Mouse (Mus musculus) layer of hippocampus, postnatal 14 days (tissue): ENCODE data around the gene Ak4. TPM values are rescaled to one million over a fixed set of nuclear protein-coding genes. Genes with fewer than 3 reads are reported as not detected.
A peak's percentile ranks its signal among the peaks of the same experiment; 100 is the strongest.
"Not testable (repeated sequence)": the region's sequence is repeated elsewhere in the genome, so short reads cannot be mapped to it uniquely, and the experiment has no call there.

ENCODE experiments used
- DNase-seq, 2 experiments: peaks; one replicate each; pipeline ENCODE4 v3.0.0; 2021 to 2022; ENCODE audit warnings: low spot score in 2 of 2, mixed read lengths in 1 of 2
- long read RNA-seq, 2 experiments: library from polyadenylated mRNA; stranded (forward); transcript quantifications; one replicate each; pipeline ENCODE4 v2.0.0; 2021
- total RNA-seq, 2 experiments: library from RNA; stranded (reverse); gene quantifications; 2 replicates each; pipeline ENCODE4 v1.2.3; 2021

Ak4 gene
- total RNA-seq = 10 to 100 TPM; 50.0 to 61.6 TPM
- long read RNA-seq, experiment 1, full-length matches to known transcripts = 7 of 21 reads
- long read RNA-seq, experiment 1, partial matches to known transcripts = 8 of 21 reads
- long read RNA-seq, experiment 1, other reads (novel, unspliced or antisense) = 6 of 21 reads
- long read RNA-seq, experiment 2, full-length matches to known transcripts = 12 of 33 reads
- long read RNA-seq, experiment 2, partial matches to known transcripts = 12 of 33 reads
- long read RNA-seq, experiment 2, other reads (novel, unspliced or antisense) = 9 of 33 reads

DNA sequence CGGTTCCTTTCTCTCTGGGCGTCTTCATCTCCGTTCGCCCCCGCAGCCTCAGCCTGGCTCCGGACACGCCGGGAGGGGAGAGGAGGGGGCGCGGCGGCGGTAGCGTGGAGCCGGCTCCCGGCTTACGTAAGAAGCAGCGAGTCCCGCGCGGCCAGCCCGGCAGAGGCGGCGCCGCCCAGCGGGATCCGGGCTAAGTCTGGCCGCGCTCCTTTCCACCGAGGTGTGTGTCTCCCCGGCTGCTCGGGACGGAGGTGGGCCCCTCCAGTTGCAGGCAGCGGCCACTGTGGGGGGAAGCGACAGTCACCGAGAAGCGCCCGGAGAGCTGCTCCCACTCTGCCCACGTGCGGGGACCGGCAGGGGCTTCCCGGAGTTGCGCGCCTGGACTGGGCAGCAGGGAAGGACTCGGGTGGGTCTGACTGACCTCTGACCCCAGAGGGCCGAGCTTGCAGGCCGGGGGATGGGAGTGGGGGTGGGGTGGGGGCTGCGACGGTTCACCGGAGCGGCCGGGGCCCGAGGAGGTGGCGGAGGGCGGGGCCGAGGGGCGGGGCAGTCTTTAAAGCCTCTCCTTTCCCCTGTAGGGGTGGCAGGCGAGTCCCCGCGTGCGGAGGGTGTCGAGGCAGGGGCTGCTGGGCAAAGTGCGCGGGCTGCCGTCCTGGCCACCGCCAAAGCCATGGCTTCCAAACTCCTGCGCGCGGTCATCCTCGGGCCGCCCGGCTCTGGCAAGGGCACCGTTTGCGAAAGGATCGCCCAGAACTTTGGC is at the start of gene Ak4:
Gene Ak4, plus strand, starts transcription at position 127 of the 760 bp plus-strand sequence.
- peak in 1 of 2 experiments; percentile 36 for DNase-seq

- DNase-seq = no peak
Observed at GRCm38 (mm10) chr4:101369738-101370275, 49.3 kb upstream of the Ak4 start.

GRCm38 (mm10) chr4:101372283-101372682 is 46.8 kb upstream of the Ak4 start:
- DNase-seq = no peak

GRCm38 (mm10) chr4:101372751-101373150 is 46.3 kb upstream of the Ak4 start:
- DNase-seq = no peak

- DNase-seq = no peak
Observed at GRCm38 (mm10) chr4:101374104-101374503, 45.0 kb upstream of the Ak4 start.

DNA sequence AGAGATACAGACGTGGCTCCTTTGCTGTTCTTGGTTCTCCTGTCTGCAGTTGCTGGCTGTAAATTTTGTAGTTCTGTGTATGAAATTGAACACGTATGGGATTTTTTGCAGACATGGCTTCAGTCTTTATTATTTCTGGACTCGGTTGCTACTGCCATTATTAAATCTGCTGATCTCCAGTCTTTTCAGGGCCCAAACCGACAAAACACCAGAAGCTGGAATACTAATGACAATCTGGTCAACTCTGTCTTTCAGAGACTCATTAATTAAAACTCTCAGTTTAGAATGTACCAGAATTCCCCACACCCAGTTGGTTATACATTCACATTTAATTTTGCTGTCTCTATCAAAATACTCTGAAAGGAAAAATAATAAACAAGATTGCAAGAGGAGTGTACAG is 42.2 kb upstream of the Ak4 start:
- peak; percentile 26 to 78 for DNase-seq

DNA sequence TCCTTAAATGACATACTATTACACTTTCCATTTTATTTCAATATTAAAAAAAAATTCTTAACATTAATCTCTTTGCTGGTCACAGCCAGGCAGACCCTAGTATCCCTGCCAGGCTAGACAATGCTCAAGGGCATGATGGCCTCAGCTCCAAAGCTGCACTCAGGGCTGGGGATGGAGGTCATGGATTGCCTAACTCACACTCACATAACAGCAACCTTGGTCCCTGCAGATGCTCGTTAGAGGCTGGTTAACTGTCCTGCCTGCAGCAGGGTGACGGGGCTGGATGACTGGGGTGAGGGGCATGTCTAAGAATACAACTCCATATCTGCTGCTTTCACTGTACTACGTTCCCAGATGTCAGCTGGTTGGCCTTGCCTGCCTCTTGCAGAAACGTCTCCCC is 40.8 kb upstream of the Ak4 start:
- DNase-seq = no peak

DNA sequence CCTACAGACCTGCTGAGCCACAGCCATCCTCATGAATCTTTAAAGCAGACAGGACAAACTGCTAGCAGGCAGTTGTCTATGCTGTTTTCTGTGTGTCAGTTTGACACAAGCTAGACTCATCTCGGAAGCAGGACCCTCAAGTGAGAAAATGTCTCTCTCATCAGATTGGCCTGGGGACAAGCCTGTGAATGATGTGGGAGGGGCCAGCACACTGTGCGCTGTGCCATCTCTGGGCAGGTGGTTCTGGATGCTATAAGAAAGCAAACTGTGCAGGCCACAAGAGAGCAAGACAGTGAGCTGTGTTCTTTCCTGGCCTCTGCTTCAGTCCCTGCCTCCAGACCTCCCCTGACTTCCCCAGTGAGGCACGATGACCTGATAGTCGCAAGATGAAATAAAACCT is 40.3 kb upstream of the Ak4 start:
- no peak for DNase-seq

DNA sequence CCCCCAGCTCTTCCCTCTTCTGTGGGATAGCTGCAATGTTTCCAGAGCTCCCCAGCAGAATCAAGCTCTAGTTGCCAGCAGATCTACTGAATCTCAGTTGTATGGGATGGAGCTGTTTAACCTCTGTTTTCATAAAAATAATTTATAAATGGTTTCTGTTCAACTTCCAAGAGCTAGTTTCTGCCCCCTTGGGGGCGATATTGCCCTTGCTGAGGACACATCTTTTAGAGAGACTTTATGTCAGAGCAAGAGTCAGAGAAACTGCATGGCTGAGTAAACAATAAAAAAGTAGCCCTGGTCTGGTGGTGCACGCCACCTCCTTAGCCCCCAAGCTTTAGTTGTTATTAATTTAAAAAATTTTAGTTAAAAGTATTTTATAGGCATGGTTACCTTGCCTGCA is 34.1 kb upstream of the Ak4 start:
- peak in 1 of 2 experiments; percentile 23 for DNase-seq

DNA sequence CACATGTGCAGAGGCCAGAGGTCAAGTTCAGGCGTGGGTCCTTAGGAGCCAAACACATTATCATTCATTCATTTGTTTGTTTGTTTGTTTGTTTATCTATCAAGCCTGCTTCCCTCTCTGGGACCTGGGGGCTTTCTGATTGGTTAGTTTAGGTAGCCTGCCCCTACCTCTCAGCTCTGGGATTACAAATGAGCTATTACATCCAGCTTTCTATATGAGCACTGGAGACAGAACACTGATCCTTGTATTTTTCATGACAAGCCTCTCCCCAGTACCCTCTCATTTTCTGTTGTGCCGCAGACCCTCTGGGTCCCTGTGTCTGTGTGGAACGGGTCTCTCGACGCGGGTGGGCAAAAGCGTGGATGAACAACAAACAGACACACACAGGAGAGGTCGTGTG is 30.8 kb upstream of the Ak4 start:
- DNase-seq = no peak

- DNase-seq = not testable (repeated sequence)
Observed at GRCm38 (mm10) chr4:101388656-101389055, 30.4 kb upstream of the Ak4 start.

DNA sequence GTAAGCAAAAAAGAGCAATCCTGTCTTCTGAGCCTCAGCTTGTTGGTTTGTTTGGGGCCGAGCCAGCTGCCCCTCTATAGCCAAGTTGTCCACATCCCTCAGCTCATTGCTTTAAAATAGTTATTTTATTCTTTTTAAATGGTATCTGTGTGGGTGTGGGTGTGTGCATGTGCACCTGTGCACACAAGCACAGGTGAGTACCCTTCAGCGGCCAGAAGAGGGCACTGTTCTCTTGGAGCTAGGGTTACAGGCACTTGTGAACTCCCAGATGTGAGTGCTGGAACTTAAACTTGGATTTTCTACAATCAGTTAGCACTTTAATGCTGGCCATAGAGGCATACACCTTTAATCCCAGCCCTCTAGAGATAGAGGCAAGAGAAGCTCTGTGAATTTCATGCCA is 26.8 kb upstream of the Ak4 start:
- no peak for DNase-seq

DNA sequence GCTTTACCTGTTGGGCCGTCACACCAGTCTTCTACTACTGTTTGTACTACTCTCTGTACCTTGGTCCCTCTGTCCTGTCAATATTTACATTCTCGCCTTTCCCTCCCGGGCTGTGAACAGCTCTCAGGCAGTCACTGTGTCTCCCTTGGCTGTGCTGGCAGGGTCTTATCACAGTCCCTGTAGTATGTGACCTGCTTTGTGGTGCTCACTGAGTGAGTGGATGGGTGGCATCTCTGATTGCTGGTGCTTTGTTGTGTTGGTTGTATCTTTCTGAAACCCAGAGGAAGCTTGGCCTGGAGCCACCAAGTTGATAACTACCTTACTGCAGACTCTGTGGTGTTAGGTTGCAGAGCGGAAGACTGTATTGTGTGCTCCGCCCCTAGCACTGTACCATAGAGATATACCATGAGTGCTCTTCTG is 25.8 kb upstream of the Ak4 start:
- DNase-seq = no peak

GRCm38 (mm10) chr4:101395021-101395533 is 24.0 kb upstream of the Ak4 start:
- DNase-seq = no peak

DNA sequence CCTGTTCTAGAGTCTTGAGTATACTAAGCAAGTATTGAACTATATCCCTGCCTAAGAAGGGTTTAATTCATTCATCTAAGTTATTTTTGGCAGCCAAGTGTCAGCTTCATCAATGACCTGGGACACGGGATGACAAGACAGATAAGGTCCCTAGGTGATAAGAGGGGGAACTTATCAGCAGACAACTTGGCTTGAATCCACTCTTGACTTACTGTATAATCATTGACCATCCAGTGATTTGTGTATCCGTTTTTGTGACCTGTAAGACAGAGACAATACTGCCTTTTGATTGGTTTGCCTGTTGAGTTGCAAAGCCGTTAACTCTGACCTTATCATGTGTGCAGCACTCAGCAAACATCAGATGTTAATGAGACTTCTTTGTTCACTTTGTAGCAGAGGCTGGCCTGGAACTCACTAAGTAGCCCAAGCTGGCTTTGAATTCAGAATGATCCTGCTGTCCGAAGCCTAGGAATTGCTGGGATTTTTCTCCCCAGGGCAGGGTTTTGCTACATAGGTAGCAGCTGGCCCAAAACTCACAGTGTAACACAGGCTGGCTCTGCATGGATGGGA is 19.0 kb upstream of the Ak4 start:
- DNase-seq = no peak

DNA sequence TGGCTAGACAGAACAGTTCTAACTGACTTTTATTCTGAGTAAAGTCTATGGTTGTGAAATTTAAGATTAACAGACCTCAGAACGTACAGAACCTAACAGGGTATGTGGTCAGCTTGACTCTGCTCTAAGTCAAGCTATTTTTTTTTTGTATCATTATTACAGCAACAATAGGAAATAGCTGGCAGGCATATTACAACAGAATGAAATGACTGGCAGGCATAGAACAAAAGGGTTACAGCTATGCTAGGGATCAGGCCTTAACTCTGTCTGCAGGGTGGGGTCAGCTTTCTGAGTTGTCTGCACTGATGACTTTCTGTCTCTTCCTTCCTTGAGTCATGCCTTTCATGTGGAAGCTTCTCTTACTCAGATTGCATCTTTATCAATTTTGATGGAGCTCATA is 17.1 kb upstream of the Ak4 start:
- no peak for DNase-seq

DNA sequence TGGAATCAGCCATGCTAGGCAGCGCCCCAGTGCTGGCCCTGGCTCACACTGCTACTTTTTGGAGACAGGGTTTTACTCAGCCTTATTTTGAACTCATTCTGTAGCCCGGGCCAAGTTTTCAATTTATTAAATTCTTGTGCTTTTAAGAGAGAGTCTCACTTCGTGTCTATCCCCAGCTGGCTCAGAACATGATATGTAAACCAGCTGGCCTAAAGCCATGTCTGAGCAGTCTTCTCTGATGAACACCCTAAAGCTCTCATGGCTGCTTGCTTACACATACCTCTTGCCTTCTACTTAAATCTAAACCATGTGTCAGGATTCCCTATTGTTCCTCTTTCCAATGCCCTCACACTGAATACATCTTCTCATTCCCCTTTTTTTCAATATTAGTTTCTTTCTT is 14.2 kb upstream of the Ak4 start:
- DNase-seq = peak in 1 of 2 experiments; percentile 36

DNA sequence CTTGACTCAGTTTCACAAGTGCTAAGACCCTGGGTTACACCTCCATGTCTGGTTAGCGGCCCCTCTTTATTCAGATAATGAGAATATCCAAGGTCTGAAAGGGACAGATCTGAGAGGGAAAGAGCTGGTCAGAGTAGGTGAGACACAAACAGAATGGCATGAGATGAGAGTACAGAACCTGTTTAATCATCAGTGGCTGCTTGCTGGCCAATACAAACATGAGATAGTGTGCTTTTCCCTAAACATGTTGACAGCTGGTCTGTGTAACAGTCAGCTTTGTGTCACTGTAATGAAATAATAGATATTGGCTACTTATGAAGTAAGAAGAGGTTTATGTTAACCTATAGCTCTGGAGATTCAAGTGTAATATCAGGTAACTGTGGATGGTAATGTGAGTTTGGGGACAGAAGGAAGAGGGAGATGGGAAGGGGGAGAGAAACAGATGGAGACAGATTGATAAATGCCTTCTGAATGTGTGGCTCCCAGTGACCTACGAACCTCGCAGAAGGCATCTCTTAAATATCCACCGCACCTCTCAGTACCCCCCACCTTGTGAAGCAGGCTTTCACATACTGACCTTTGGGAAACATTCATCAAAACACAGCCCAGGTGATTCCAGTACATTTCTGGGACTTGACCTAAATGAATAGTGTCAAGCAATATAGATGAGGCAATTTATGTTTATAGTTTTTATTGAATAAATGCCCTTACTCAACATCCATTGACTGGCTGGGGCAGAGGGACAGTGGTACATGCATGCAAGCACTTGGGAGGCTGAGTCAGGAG is 12.5 kb upstream of the Ak4 start:
- DNase-seq = no peak

- DNase-seq = no peak
Observed at GRCm38 (mm10) chr4:101416966-101417365, 2.1 kb upstream of the Ak4 start.

DNA sequence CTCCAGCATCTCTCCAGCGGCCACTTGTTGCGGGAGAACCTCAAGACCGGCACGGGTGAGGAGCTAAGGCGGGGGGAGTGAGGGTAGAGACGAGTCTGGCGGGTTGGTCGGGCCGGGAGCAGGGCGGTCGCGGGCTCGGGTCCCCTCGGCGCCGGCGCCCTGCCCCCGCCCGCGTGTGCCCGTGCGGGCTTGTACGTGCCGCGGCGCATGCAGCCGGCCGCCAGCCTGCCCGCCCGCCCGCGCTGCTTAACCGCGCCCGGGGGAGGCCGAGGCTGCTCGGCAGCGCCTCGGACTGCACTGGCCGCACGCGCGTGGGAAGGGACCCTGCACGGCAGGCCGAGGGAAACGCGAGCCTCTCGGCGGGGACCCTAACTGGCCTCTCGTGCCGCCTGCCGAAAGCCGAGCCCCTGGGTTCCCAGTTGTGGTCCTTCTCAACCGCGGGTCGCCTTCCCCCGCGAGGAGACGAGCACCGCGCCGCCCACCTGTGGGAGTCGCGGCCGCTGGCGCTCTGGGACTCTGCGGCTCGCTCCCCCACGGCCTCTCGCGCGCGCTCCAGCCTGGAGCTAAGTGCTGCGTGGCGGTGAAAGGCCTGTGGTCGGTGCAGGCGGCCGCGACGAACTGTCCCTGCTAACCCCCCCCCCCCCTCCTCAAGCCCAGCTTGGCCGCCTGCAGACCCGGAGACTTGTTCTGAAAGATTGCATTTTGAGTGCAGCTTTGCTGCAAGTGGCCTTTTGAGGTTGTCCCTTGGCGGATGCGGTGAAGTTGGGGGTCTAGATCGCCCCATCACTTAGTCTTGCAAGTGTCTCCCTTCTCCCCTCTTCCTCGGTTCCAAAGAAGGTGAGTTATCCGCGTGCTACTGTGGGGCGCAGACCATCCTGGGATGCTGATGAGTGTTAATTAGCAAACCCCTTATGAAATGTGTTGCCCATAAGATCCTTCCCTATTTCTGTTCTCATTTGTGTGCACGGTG is 1.1 kb downstream of the Ak4 start:
- no peak for DNase-seq
